In genomic region chr11:6261434-6262082, GRCm38 (mm10) we compare ENCODE assay signal across 9 mouse cellular contexts. TPM values are rescaled to one million over a fixed set of nuclear protein-coding genes. Genes with fewer than 3 reads are reported as not detected.
DNase-seq lines count a peak whose midpoint lies in the region; ATAC-seq lines count a peak whose summit lies in the region.
"Had no signal": no experiment of that assay in that cellular context is flagged by ENCODE, and none has a peak within 500 bp of the region (broad histone marks: within the 10 kb centered on the region; RNA-seq: fewer than 3 reads in every experiment).

No protein-coding gene starts in this region.

- DNase-seq in gastrocnemius, adult 18-20 months (ENCODE audit: low spot score), result peak; percentile 62
- no peak for DNase-seq in gastrocnemius, postnatal 25 days
- DNase-seq in adrenal gland, adult 18-20 months (ENCODE audit: low spot score in 2 of 2), result peak; percentile 51 to 74
- peak; percentile 87 for DNase-seq in embryo, embryonic 10.5 days (ENCODE audit: low spot score)
- peak; percentile 55 to 59 for DNase-seq in layer of hippocampus, postnatal 36 days
- peak; percentile 85 for DNase-seq in right cerebral cortex, postnatal 14 days

- no peaks in the 10 kb centered on the region for H3K27me3 ChIP-seq in heart, embryonic 12.5 days (replicated peaks)
- H3K27me3 ChIP-seq: limb, embryonic 15.5 days had no signal

- no peak overlapping the region for H3K27ac ChIP-seq in heart, embryonic 12.5 days (ENCODE audit: poor library complexity, severe bottlenecking)
- H3K27ac ChIP-seq: limb, embryonic 15.5 days had no signal

- 0 out of 2 replicates have a peak, but pooled peaks have one; percentile 52 for ATAC-seq in heart, embryonic 12.5 days (ENCODE audit: insufficient number of reproducible peaks, low FRiP score)
- ATAC-seq in megakaryocyte progenitor cell, adult 5-6 weeks (replicated peaks; ENCODE audit: poor library complexity), result peak; percentile 91

- H3K4me1 ChIP-seq in heart, embryonic 12.5 days (replicated peaks), result peaks cover 3% of the 10 kb centered on the region

- H3K9ac ChIP-seq in heart, embryonic 12.5 days, result no peak overlapping the region
- H3K9ac ChIP-seq: limb, embryonic 15.5 days had no signal

- 74% methylated on average over 10 of the region's 10 CpGs for WGBS in heart, embryonic 12.5 days

- no peak overlapping the region for H3K4me2 ChIP-seq in heart, embryonic 12.5 days
- H3K4me2 ChIP-seq: limb, embryonic 15.5 days had no signal

- H3K4me3 ChIP-seq in heart, embryonic 12.5 days, result no peak overlapping the region
- H3K4me3 ChIP-seq: limb, embryonic 15.5 days had no signal

- H3K9me3 ChIP-seq in heart, embryonic 12.5 days (replicated peaks), result no peaks in the 10 kb centered on the region
- H3K9me3 ChIP-seq: limb, embryonic 15.5 days had no signal

- peaks cover 92% of the 10 kb centered on the region for H3K36me3 ChIP-seq in heart, embryonic 12.5 days

RNA-seq across cellular contexts. Expression of gene Ddx56, which starts 6.0 kb away (rescaled TPM):
- total RNA-seq in gastrocnemius, adult 18-20 months (2021), result 10 to 100 TPM; 23.9 to 25.7 TPM
- total RNA-seq in gastrocnemius, postnatal 25 days (2021), result 10 to 100 TPM; 27.1 to 35.2 TPM
- 10 to 100 TPM; 48.2 to 52.5 TPM for total RNA-seq in adrenal gland, adult 18-20 months (2021)
- polyA plus RNA-seq in heart, embryonic 12.5 days (2016; fragmentation: Nextera tagmentation; extraction: Ambion mirVana), result 64.2 and 67.1 TPM in 2 replicates
- 10 to 100 TPM; 43.1 to 44.5 TPM for total RNA-seq in layer of hippocampus, postnatal 36 days (2021)
- 34.7 and 44.6 TPM in 2 replicates for total RNA-seq in megakaryocyte progenitor cell, adult 5-6 weeks (2015)
- total RNA-seq in megakaryocyte progenitor cell, adult 5-6 weeks (2017), result 44.6 and 51.4 TPM in 2 replicates

RNA-seq across cellular contexts. Expression of gene Tmed4, which starts 13.1 kb away (rescaled TPM):
- 10 to 100 TPM; 65.8 to 66.8 TPM for total RNA-seq in gastrocnemius, adult 18-20 months (2021)
- total RNA-seq in gastrocnemius, postnatal 25 days (2021), result 10 to 100 TPM; 54.1 to 57.4 TPM
- 100 to 1,000 TPM; 107 to 112 TPM for total RNA-seq in adrenal gland, adult 18-20 months (2021)
- 85.4 and 87.9 TPM in 2 replicates for polyA plus RNA-seq in heart, embryonic 12.5 days (2016; fragmentation: Nextera tagmentation; extraction: Ambion mirVana)
- 100 to 1,000 TPM; 107 TPM for total RNA-seq in layer of hippocampus, postnatal 36 days (2021)
- total RNA-seq in megakaryocyte progenitor cell, adult 5-6 weeks (2015), result 54.5 and 60.0 TPM in 2 replicates
- 54.8 and 63.7 TPM in 2 replicates for total RNA-seq in megakaryocyte progenitor cell, adult 5-6 weeks (2017)

RNA-seq across cellular contexts. Expression of gene Ogdh, which starts 29.9 kb away (rescaled TPM):
- total RNA-seq in gastrocnemius, adult 18-20 months (2021), result 100 to 1,000 TPM; 668 to 737 TPM
- total RNA-seq in gastrocnemius, postnatal 25 days (2021), result 100 to 1,000 TPM; 664 to 688 TPM
- total RNA-seq in adrenal gland, adult 18-20 months (2021), result 100 to 1,000 TPM; 633 to 799 TPM
- polyA plus RNA-seq in heart, embryonic 12.5 days (2016; fragmentation: Nextera tagmentation; extraction: Ambion mirVana), result 284 and 289 TPM in 2 replicates
- total RNA-seq in layer of hippocampus, postnatal 36 days (2021), result 100 to 1,000 TPM; 218 to 220 TPM
- total RNA-seq in megakaryocyte progenitor cell, adult 5-6 weeks (2015), result 110 and 113 TPM in 2 replicates
- total RNA-seq in megakaryocyte progenitor cell, adult 5-6 weeks (2017), result 84.7 and 91.1 TPM in 2 replicates

RNA-seq across cellular contexts. Expression of gene Npc1l1, which starts 31.6 kb away (rescaled TPM):
- total RNA-seq in gastrocnemius, adult 18-20 months (2021), result under 1 TPM; 0.23 to 0.28 TPM
- under 1 TPM; 0.19 to 0.33 TPM for total RNA-seq in gastrocnemius, postnatal 25 days (2021)
- under 1 TPM in 1 of 2 experiments, not detected in 1; 0.06 TPM for total RNA-seq in adrenal gland, adult 18-20 months (2021)
- 0.05 TPM in 1 of 2 replicates, not detected in the other for polyA plus RNA-seq in heart, embryonic 12.5 days (2016; fragmentation: Nextera tagmentation; extraction: Ambion mirVana)
- total RNA-seq in layer of hippocampus, postnatal 36 days (2021), result under 1 TPM; 0.28 to 0.30 TPM
- not detected in 2 replicates for total RNA-seq in megakaryocyte progenitor cell, adult 5-6 weeks (2015)
- total RNA-seq in megakaryocyte progenitor cell, adult 5-6 weeks (2017), result not detected in 2 replicates
